Mouse (Mus musculus) bone marrow macrophage, adult 2 months (primary cell): ENCODE measurements around the gene Pop7. TPM values are rescaled to one million over a fixed set of nuclear protein-coding genes. Genes with fewer than 3 reads are reported as not detected.
A peak's percentile ranks its signal among the peaks of the same experiment; 100 is the strongest.

Experiments used
- H3K27ac ChIP-seq: 2 replicates; pipeline ENCODE4 v1.5.1; 2012; ENCODE audit warnings: low read depth, low read length; ENCODE audit not compliant: insufficient read depth
- H3K4me1 ChIP-seq: 2 replicates; pipeline ENCODE4 v1.6.1; 2012; ENCODE audit warnings: low read length; ENCODE audit not compliant: control insufficient read depth, insufficient read depth
- H3K4me3 ChIP-seq: 2 replicates; pipeline ENCODE4 v1.5.1; 2012; ENCODE audit warnings: mild to moderate bottlenecking, low read length, moderate library complexity; ENCODE audit not compliant: insufficient read depth
- CTCF ChIP-seq: IDR thresholded peaks from 2 replicates; pipeline ENCODE4 v1.5.1; 2012; ENCODE audit warnings: low read depth, mild to moderate bottlenecking, low read length, moderate library complexity
- POLR2A ChIP-seq: IDR thresholded peaks from 2 replicates; pipeline ENCODE4 v1.6.1; 2012; ENCODE audit warnings: mild to moderate bottlenecking, low read depth, low read length, borderline replicate concordance
- polyA plus RNA-seq: library from polyadenylated mRNA; stranded (reverse); fragments of >200 nt; gene quantifications from 2 replicates; pipeline ENCODE4 v1.2.4, GENCODE M21; 2012; ENCODE audit not compliant: missing spikeins, insufficient read depth, insufficient read length

The Pop7 gene
- 15.8 and 17.4 TPM in 2 replicates for polyA plus RNA-seq

- Histone ChIP-seq H3K4me3 (peak within 1 kb of the TSS; percentile 86), H3K4me1 (peaks cover 8% of the 10 kb centered on the region), H3K27ac (peak within 1 kb of the TSS; percentile 98)
- TF ChIP-seq CTCF: peak; percentile 93
- no peak for TF ChIP-seq POLR2A
Observed at GRCm38 (mm10) chr5:137501709-137502666, at the start of gene Pop7. TSS of gene Pop7 (minus strand) at chr5:137502518.

DNA sequence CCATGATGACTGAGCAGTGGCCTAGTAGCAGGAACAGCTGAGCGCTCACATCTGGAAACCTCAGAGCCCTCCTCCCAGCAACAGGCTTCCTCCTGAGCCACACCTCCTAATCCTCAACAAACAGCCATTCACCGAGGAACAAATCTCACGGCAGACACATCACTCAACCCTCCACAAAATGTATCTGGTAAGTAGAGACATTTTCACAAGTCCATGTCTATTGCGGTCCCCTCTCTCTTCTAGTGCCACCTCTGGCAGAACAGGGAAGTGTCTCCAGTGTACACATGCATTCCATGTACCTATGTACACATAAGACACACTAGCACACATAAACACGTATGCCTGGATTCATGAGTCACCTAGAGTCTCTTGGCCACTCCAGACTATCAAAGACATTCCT is 48.8 kb upstream of the Pop7 start:
- TF ChIP-seq CTCF (no peak), POLR2A (no peak)
- Histone ChIP-seq H3K4me3 (no peak overlapping the region), H3K27ac (no peak overlapping the region), H3K4me1 (no peaks in the 10 kb centered on the region)

GRCm38 (mm10) chr5:137549840-137550239 is 47.5 kb upstream of the Pop7 start:
- TF ChIP-seq POLR2A (no peak), CTCF (no peak)
- Histone ChIP-seq H3K4me3 (no peak overlapping the region), H3K4me1 (no peaks in the 10 kb centered on the region), H3K27ac (no peak overlapping the region)

GRCm38 (mm10) chr5:137545596-137545995 is 43.3 kb upstream of the Pop7 start:
- TF ChIP-seq POLR2A (no peak), CTCF (no peak)
- no peak overlapping the region for H3K27ac ChIP-seq
- 0 out of 2 replicates have a peak, but pooled peaks cover 2% of the 10 kb centered on the region for H3K4me1 ChIP-seq
- H3K4me3 ChIP-seq: no peak overlapping the region

DNA sequence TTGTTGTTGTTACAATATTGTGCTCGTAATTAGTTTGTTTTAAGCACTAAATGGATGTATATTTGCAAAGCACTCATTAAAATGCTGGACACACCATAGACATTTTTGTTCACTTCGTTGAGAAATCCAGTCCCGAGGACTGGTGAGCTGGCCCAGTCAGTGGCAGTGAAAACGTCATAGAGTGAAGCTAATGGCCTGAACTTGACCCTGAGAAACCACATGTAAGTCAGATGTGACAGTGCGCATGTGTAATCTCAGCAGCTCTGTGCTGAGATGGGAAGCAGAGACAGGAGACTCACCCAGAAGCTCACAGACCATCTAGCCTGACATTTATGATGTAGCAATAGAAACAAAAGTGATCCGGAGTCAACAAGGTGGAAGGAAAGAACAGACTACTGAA is 42.6 kb upstream of the Pop7 start:
- TF ChIP-seq POLR2A (no peak), CTCF (no peak)
- Histone ChIP-seq H3K4me1 (0 out of 2 replicates have a peak, but pooled peaks cover 2% of the 10 kb centered on the region), H3K27ac (no peak overlapping the region), H3K4me3 (no peak overlapping the region)

DNA sequence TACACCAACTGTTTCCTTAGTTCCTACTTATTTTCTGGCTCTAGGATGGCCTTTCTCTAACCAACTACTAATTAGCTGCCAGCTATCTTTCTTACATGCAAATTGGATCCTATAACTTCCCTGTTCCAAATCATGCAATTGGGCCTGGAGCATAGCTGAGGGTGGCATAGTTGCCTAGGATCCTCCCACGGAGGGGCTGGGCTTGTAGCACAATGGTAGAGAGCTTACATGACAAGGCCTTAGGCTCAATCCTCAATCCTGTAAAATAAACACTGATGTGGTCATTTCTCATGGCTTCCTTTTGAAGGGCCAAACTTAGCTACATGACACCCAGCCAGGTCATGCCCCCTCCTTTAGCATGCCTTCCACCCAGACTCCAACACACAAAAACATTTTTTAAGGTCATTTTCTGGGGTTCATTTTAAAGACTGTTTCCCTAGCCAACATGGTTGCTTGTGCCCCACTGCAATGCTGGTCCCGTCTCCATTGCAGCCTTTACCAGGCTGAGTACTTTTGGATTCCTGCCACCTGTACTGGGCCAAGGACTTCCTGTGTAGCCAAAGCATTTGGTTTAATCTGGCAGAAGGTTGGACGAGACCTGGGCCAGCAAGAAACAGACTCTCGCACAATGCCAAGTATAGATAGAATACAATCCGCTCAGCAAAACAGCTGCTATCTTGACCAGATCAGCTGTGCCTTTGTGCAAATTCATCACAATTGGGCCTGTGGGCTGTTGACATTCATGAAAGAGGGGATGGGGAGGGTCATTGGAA is 39.6 kb upstream of the Pop7 start:
- Histone ChIP-seq H3K4me1 (peaks cover 10% of the 10 kb centered on the region), H3K27ac (no peak overlapping the region), H3K4me3 (no peak overlapping the region)
- no peak for TF ChIP-seq POLR2A

DNA sequence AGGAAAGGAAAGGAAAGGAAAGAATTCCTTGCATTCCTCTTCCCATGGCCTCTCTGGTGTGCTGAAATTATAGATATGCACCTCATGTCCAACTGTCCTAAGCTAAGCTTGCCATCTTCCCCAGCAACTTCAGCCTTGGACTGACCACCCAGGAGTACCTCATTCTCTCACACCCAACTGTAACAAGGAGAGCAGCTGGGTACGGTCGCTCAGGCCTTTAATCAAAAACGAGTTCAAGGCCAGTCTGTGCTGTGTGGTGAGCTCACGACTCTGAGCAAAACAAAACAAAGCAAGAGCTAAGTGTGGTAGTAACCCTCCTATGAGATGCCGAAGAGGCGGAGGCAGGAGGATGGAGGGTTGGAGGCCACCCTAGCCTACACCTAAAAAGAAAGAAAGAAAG is 38.7 kb upstream of the Pop7 start:
- peaks cover 14% of the 10 kb centered on the region for H3K4me1 ChIP-seq
- TF ChIP-seq CTCF: no peak
- no peak for TF ChIP-seq POLR2A

DNA sequence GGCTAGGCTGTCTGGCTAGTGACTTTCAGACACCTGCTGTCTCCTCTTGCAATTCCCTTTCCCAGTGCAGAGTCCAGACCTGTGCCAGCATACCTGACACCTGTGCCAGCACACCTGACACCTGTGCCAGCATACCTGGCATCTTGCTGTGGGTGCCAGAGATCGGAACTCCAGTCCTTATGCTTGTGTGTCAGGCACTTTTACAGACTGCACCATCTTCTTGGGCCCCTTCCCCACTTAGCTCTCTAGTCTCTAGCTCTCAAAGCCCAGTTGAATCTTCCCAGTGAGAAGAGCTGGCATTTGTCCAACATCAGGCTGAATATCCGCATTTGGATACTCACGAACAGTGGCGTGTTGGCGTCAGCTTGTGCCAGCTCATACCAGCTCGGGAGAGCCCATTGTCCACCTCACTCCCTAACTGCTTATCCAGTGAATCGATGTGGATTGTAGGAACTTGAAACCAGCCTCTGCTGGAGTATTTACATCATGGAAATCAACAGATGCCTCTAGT is 37.0 kb upstream of the Pop7 start:
- no peak for TF ChIP-seq POLR2A
- TF ChIP-seq CTCF: no peak
- no peak overlapping the region for H3K4me3 ChIP-seq
- no peak overlapping the region for H3K27ac ChIP-seq
- H3K4me1 ChIP-seq: peaks cover 28% of the 10 kb centered on the region

More for the DNA sequence above, 38.7 kb upstream of the Pop7 start:
- Histone ChIP-seq H3K27ac (no peak overlapping the region), H3K4me3 (no peak overlapping the region)

GRCm38 (mm10) chr5:137537461-137537860 is 35.1 kb upstream of the Pop7 start:
- TF ChIP-seq POLR2A (no peak), CTCF (no peak)
- Histone ChIP-seq H3K4me3 (no peak overlapping the region), H3K4me1 (peaks cover 34% of the 10 kb centered on the region), H3K27ac (no peak overlapping the region)
